Mouse (Mus musculus) CD4-positive, CD25-positive, alpha-beta regulatory T cell, adult 4 months (primary cell): ENCODE results near the gene Fam181b. TPM values are rescaled to one million over a fixed set of nuclear protein-coding genes. Genes with fewer than 3 reads are reported as not detected.

ENCODE experiments used
- ATAC-seq: one replicate; pipeline ENCODE4 v1.8.0; 2017
- polyA plus RNA-seq, 2 experiments: library from polyadenylated mRNA; unstranded; fragments of 100-300 nt; shearing (Covaris generic); gene quantifications; one replicate each; pipeline ENCODE4 v1.2.1; 2017

Fam181b gene
- polyA plus RNA-seq, result not detected

GRCm38 (mm10) chr7:93079785-93080730, at the start of gene Fam181b:
TSS of gene Fam181b (plus strand) at chr7:93079865.
- ATAC-seq, result no peak

- no peak for ATAC-seq
Measured at GRCm38 (mm10) chr7:93037763-93038471, 41.7 kb upstream of the Fam181b start.

- ATAC-seq, result no peak
Measured at GRCm38 (mm10) chr7:93038472-93038828, 41.2 kb upstream of the Fam181b start.

- no peak for ATAC-seq
Measured at GRCm38 (mm10) chr7:93039542-93039941, 40.1 kb upstream of the Fam181b start.

- no peak for ATAC-seq
Measured at GRCm38 (mm10) chr7:93044359-93044758, 35.3 kb upstream of the Fam181b start.

- no peak for ATAC-seq
Measured at GRCm38 (mm10) chr7:93044788-93045187, 34.9 kb upstream of the Fam181b start.

GRCm38 (mm10) chr7:93060831-93061230, 18.8 kb upstream of the Fam181b start:
- no peak for ATAC-seq

GRCm38 (mm10) chr7:93061747-93062146, 17.9 kb upstream of the Fam181b start:
- ATAC-seq, result no peak

GRCm38 (mm10) chr7:93062189-93062588, 17.5 kb upstream of the Fam181b start:
- no peak for ATAC-seq

GRCm38 (mm10) chr7:93067464-93068015, 12.1 kb upstream of the Fam181b start:
- no peak for ATAC-seq

- no peak for ATAC-seq
Measured at GRCm38 (mm10) chr7:93076435-93076960, 3.2 kb upstream of the Fam181b start.

- ATAC-seq, result no peak
Measured at GRCm38 (mm10) chr7:93079420-93079784, 263 bp upstream of the Fam181b start.

GRCm38 (mm10) chr7:93080731-93081430, 1.2 kb downstream of the Fam181b start:
- no peak for ATAC-seq

GRCm38 (mm10) chr7:93093371-93094058, 13.8 kb downstream of the Fam181b start:
- ATAC-seq, result no peak

- ATAC-seq, result no peak
Measured at GRCm38 (mm10) chr7:93095511-93095910, 15.8 kb downstream of the Fam181b start.

- ATAC-seq, result no peak
Measured at GRCm38 (mm10) chr7:93104776-93105340, 25.2 kb downstream of the Fam181b start.

- no peak for ATAC-seq
Measured at GRCm38 (mm10) chr7:93110370-93110965, 30.8 kb downstream of the Fam181b start.

GRCm38 (mm10) chr7:93111056-93111455, 31.4 kb downstream of the Fam181b start:
- no peak for ATAC-seq

- ATAC-seq, result no peak
Measured at GRCm38 (mm10) chr7:93117561-93117960, 37.9 kb downstream of the Fam181b start.

GRCm38 (mm10) chr7:93123936-93124335, 44.3 kb downstream of the Fam181b start:
- no peak for ATAC-seq
